Mouse (Mus musculus) heart, embryonic 14.5 days (tissue): ENCODE measurements around the gene Atg7. TPM values are rescaled to one million over a fixed set of nuclear protein-coding genes. Genes with fewer than 3 reads are reported as not detected.

ENCODE experiments used
- ATAC-seq: fragments of 200-750 bp; cut with Nextera tagmentation; 2 replicates; pipeline ENCODE4 v1.8.0; 2017; ENCODE audit warnings: low read depth, moderate TSS enrichment; ENCODE audit not compliant: insufficient number of reproducible peaks, insufficient read depth, low FRiP score
- H3K27ac ChIP-seq, 2 experiments: fragments of 200-500 bp in 1 of 2; fragments of 300-500 bp in 1 of 2; sonication (generic) in 1 of 2; replicated peaks in 1 of 2; 2 replicates each; pipeline ENCODE4 v1.5.1; 2012 to 2014; ENCODE audit warnings: low read depth in 2 of 2, low read length in 2 of 2, control low read depth in 1 of 2, mild to moderate bottlenecking in 1 of 2, mixed read lengths in 1 of 2; ENCODE audit not compliant: control insufficient read depth in 1 of 2, insufficient read depth in 1 of 2
- H3K27me3 ChIP-seq: fragments of 300-500 bp; sonication (generic); 2 replicates; pipeline ENCODE4 v1.6.1; 2014; ENCODE audit warnings: mild to moderate bottlenecking, low read length, control low read depth; ENCODE audit not compliant: control insufficient read depth, insufficient read depth
- H3K36me3 ChIP-seq: fragments of 300-500 bp; sonication (generic); 2 replicates; pipeline ENCODE4 v1.6.1; 2014; ENCODE audit warnings: mild to moderate bottlenecking, control low read depth, low read length, mixed read lengths; ENCODE audit not compliant: control insufficient read depth, insufficient read depth
- H3K4me1 ChIP-seq, 2 experiments: fragments of 200-500 bp in 1 of 2; fragments of 300-500 bp in 1 of 2; sonication (generic) in 1 of 2; 2 replicates each; pipeline ENCODE4 v1.6.1; 2012 to 2014; ENCODE audit warnings: low read length in 2 of 2, control low read depth in 1 of 2, mixed read lengths in 1 of 2; ENCODE audit not compliant: control insufficient read depth in 2 of 2, insufficient read depth in 2 of 2
- H3K4me2 ChIP-seq: fragments of 300-500 bp; sonication (generic); 2 replicates; pipeline ENCODE4 v1.6.1; 2014; ENCODE audit warnings: mild to moderate bottlenecking, low read length
- H3K4me3 ChIP-seq, 2 experiments: fragments of 200-500 bp in 1 of 2; fragments of 300-500 bp in 1 of 2; sonication (generic) in 1 of 2; 2 replicates each; pipeline ENCODE4 v1.5.1; 2012 to 2014; ENCODE audit warnings: low read length in 2 of 2, mild to moderate bottlenecking in 2 of 2, control low read depth in 1 of 2, low read depth in 1 of 2, moderate library complexity in 1 of 2; ENCODE audit not compliant: control insufficient read depth in 1 of 2, insufficient read depth in 1 of 2
- H3K9ac ChIP-seq: fragments of 300-500 bp; sonication (generic); 2 replicates; pipeline ENCODE4 v1.6.1; 2014; ENCODE audit warnings: mild to moderate bottlenecking, low read length
- H3K9me3 ChIP-seq: fragments of 300-500 bp; sonication (generic); 2 replicates; pipeline ENCODE4 v1.6.1; 2016; ENCODE audit warnings: low read length, control low read depth; ENCODE audit not compliant: control insufficient read depth
- WGBS: fragments of 180-500 bp; shearing (Covaris S2); extraction: QIAGEN DNeasy Blood & Tissue Kit; methylation state at CpG from one replicate; pipeline ENCODE4 v1.1.7; 2014; 5-methylcytosine and 5-hydroxymethylcytosine counted together
- polyA plus RNA-seq: library from polyadenylated mRNA; unstranded; fragments of >200 nt; fragmentation: Nextera tagmentation; extraction: Ambion mirVana; gene quantifications from 2 replicates; pipeline ENCODE4 v1.2.1, GENCODE M21; 2014

Gene Atg7
- polyA plus RNA-seq, 1 experiment from 2014 or later = 18.1 TPM

- Histone ChIP-seq H3K9me3 (no peaks in the 10 kb centered on the region), H3K4me3 (no peak overlapping the region), H3K9ac (no peak overlapping the region), H3K27me3 (no peaks in the 10 kb centered on the region), H3K27ac (no peak overlapping the region), H3K4me2 (no peak overlapping the region), H3K36me3 (no peaks in the 10 kb centered on the region), H3K4me1 (peaks cover 29 to 38% of the 10 kb centered on the region in 2 experiments)
- no peak for ATAC-seq
- 71% methylated on average over 5 of the region's 5 CpGs for WGBS
Measured at GRCm38 (mm10) chr6:114722046-114722445, 79.1 kb downstream of the Atg7 start.

- Histone ChIP-seq H3K36me3 (no peaks in the 10 kb centered on the region), H3K4me2 (peak overlapping the region; percentile 31; the same call in 1 of the 2 replicates)
- no peak for ATAC-seq
Measured at GRCm38 (mm10) chr6:114723925-114724324, 81.0 kb downstream of the Atg7 start.

GRCm38 (mm10) chr6:114724351-114724750, 81.5 kb downstream of the Atg7 start:
- Histone ChIP-seq H3K36me3 (no peaks in the 10 kb centered on the region), H3K27ac (no peak overlapping the region), H3K27me3 (no peaks in the 10 kb centered on the region), H3K9ac (peak overlapping the region; percentile 60), H3K4me3 (no peak overlapping the region), H3K9me3 (no peaks in the 10 kb centered on the region), H3K4me1 (peaks cover 20 to 30% of the 10 kb centered on the region in 2 experiments), H3K4me2 (peak overlapping the region; percentile 31; the same call in 1 of the 2 replicates)
- WGBS = 83% methylated on average over 7 of the region's 7 CpGs
- ATAC-seq = no peak

More at GRCm38 (mm10) chr6:114723925-114724324, 81.0 kb downstream of the Atg7 start:
- Histone ChIP-seq H3K27me3 (no peaks in the 10 kb centered on the region), H3K27ac (no peak overlapping the region), H3K4me1 (peaks cover 25 to 34% of the 10 kb centered on the region in 2 experiments), H3K9ac (no peak overlapping the region), H3K9me3 (no peaks in the 10 kb centered on the region), H3K4me3 (no peak overlapping the region)
- whole genome bisulfite sequencing = 21% methylated on average over 9 of the region's 9 CpGs

- Histone ChIP-seq H3K4me3 (0 out of 4 replicates have a peak overlapping the region, but pooled peaks of 1 of the 2 experiments have one; percentile 2), H3K36me3 (no peaks in the 10 kb centered on the region), H3K9me3 (no peaks in the 10 kb centered on the region), H3K4me1 (peaks cover 13 to 23% of the 10 kb centered on the region in 2 experiments), H3K4me2 (peak overlapping the region; percentile 54), H3K27me3 (no peaks in the 10 kb centered on the region), H3K9ac (peak overlapping the region; percentile 60), H3K27ac (peak overlapping the region; percentile 55 to 73)
- 8% methylated on average over 8 of the region's 8 CpGs for WGBS
- 0 out of 2 replicates have a peak, but pooled peaks have one; percentile 26 for ATAC-seq
Measured at GRCm38 (mm10) chr6:114725147-114725575, 82.3 kb downstream of the Atg7 start.

- H3K9ac ChIP-seq = no peak overlapping the region
- no peak overlapping the region for H3K4me3 ChIP-seq
- H3K4me1 ChIP-seq = peaks cover 13 to 23% of the 10 kb centered on the region in 2 experiments
- no peaks in the 10 kb centered on the region for H3K9me3 ChIP-seq
- 89% methylated on average over 11 of the region's 11 CpGs for WGBS
- H3K27me3 ChIP-seq = no peaks in the 10 kb centered on the region
- ATAC-seq = no peak
- H3K36me3 ChIP-seq = no peaks in the 10 kb centered on the region
- no peak overlapping the region for H3K27ac ChIP-seq
- no peak overlapping the region for H3K4me2 ChIP-seq
Measured at GRCm38 (mm10) chr6:114726681-114727080, 83.8 kb downstream of the Atg7 start.

GRCm38 (mm10) chr6:114733156-114733555, 90.3 kb downstream of the Atg7 start:
- H3K9ac ChIP-seq = no peak overlapping the region
- no peaks in the 10 kb centered on the region for H3K9me3 ChIP-seq
- no peak overlapping the region for H3K4me2 ChIP-seq
- H3K4me1 ChIP-seq = 0 out of 4 replicates have a peak, but pooled peaks cover 0 to under 1% of the 10 kb centered on the region in 2 experiments
- 42% methylated on average over 5 of the region's 5 CpGs for WGBS
- no peak for ATAC-seq
- peaks cover 8% of the 10 kb centered on the region; the same call in 1 of the 2 replicates for H3K27me3 ChIP-seq
- H3K36me3 ChIP-seq = no peaks in the 10 kb centered on the region
- no peak overlapping the region for H3K27ac ChIP-seq
- H3K4me3 ChIP-seq = no peak overlapping the region

- H3K4me3 ChIP-seq = no peak overlapping the region
- peaks cover 8% of the 10 kb centered on the region; the same call in 1 of the 2 replicates for H3K27me3 ChIP-seq
- no peak overlapping the region for H3K4me2 ChIP-seq
- no peak overlapping the region for H3K27ac ChIP-seq
- H3K4me1 ChIP-seq = peaks cover 2 to 3% of the 10 kb centered on the region in 2 experiments; a peak in 1 of 4 replicates
- no peaks in the 10 kb centered on the region for H3K36me3 ChIP-seq
- H3K9me3 ChIP-seq = no peaks in the 10 kb centered on the region
- no peak overlapping the region for H3K9ac ChIP-seq
- no peak for ATAC-seq
- 78% methylated on average over 3 of the region's 3 CpGs for WGBS
Measured at GRCm38 (mm10) chr6:114733681-114734080, 90.8 kb downstream of the Atg7 start.

GRCm38 (mm10) chr6:114735054-114735453, 92.2 kb downstream of the Atg7 start:
- Histone ChIP-seq H3K27me3 (peaks cover 8% of the 10 kb centered on the region; the same call in 1 of the 2 replicates), H3K9me3 (no peaks in the 10 kb centered on the region), H3K9ac (no peak overlapping the region), H3K27ac (no peak overlapping the region), H3K4me1 (peaks cover 2 to 3% of the 10 kb centered on the region in 2 experiments; a peak in 1 of 4 replicates), H3K4me3 (no peak overlapping the region), H3K36me3 (no peaks in the 10 kb centered on the region), H3K4me2 (no peak overlapping the region)
- WGBS = 90% methylated on average over 3 of the region's 3 CpGs
- no peak for ATAC-seq
